In genomic region chr10:43075535-43076152, GRCm38 (mm10) we compare ENCODE assay signal across 13 mouse cellular contexts.
DNase-seq lines count a peak whose midpoint lies in the region; ATAC-seq lines count a peak whose summit lies in the region.
"Had no signal": no experiment of that assay in that cellular context is flagged by ENCODE, and none has a peak within 500 bp of the region (broad histone marks: within the 10 kb centered on the region; RNA-seq: fewer than 3 reads in every experiment).

No protein-coding gene starts in this region.

- 47% methylated on average over 13 of the region's 13 CpGs for WGBS in embryonic facial prominence, embryonic 13.5 days
- WGBS in embryonic facial prominence, embryonic 10.5 days = 83% methylated on average over 13 of the region's 13 CpGs
- WGBS in midbrain, embryonic 15.5 days = 56% methylated on average over 13 of the region's 13 CpGs
- WGBS in midbrain, embryonic 10.5 days = 83% methylated on average over 13 of the region's 13 CpGs

- no peak overlapping the region for H3K4me3 ChIP-seq in embryonic facial prominence, embryonic 13.5 days
- no peak overlapping the region for H3K4me3 ChIP-seq in embryonic facial prominence, embryonic 10.5 days
- H3K4me3 ChIP-seq in midbrain, embryonic 15.5 days = no peak overlapping the region
- H3K4me3 ChIP-seq in midbrain, embryonic 10.5 days = no peak overlapping the region
- H3K4me3 ChIP-seq: intestine, embryonic 15.5 days; limb, embryonic 12.5 days; neural tube, embryonic 12.5 days had no signal

- no peak overlapping the region for H3K27ac ChIP-seq in embryonic facial prominence, embryonic 13.5 days
- no peak overlapping the region for H3K27ac ChIP-seq in embryonic facial prominence, embryonic 10.5 days (replicated peaks)
- H3K27ac ChIP-seq in midbrain, embryonic 15.5 days = peak overlapping the region; percentile 13; the same call in 1 of the 2 replicates
- H3K27ac ChIP-seq in midbrain, embryonic 10.5 days (replicated peaks) = no peak overlapping the region
- H3K27ac ChIP-seq: intestine, embryonic 15.5 days; limb, embryonic 12.5 days; neural tube, embryonic 12.5 days had no signal

- no peak for DNase-seq in embryonic facial prominence, embryonic 10.5 days (ENCODE audit: low spot score)
- DNase-seq in midbrain, embryonic 10.5 days (ENCODE audit: low spot score) = no peak
- peak; percentile 36 to 48 for DNase-seq in layer of hippocampus, postnatal 10 days (ENCODE audit: low spot score in 2 of 2)
- peak; percentile 60 for DNase-seq in right cerebral cortex, postnatal 25 days
- DNase-seq in thymus, postnatal 36 days = no peak
- DNase-seq in kidney, postnatal 10 days = no peak
- DNase-seq: lung, postnatal 14 days had no signal

- no peaks in the 10 kb centered on the region for H3K27me3 ChIP-seq in embryonic facial prominence, embryonic 13.5 days
- no peaks in the 10 kb centered on the region for H3K27me3 ChIP-seq in embryonic facial prominence, embryonic 10.5 days (replicated peaks; ENCODE audit: low read depth, poor library complexity, severe bottlenecking)
- no peaks in the 10 kb centered on the region for H3K27me3 ChIP-seq in midbrain, embryonic 15.5 days (replicated peaks)
- no peaks in the 10 kb centered on the region for H3K27me3 ChIP-seq in midbrain, embryonic 10.5 days (ENCODE audit: low read depth, poor library complexity, severe bottlenecking)
- H3K27me3 ChIP-seq: intestine, embryonic 15.5 days; limb, embryonic 12.5 days; neural tube, embryonic 12.5 days; Patski had no signal

- ATAC-seq in embryonic facial prominence, embryonic 13.5 days (ENCODE audit: insufficient number of reproducible peaks, insufficient read depth, low FRiP score, low TSS enrichment, low read depth) = no peak
- peak; percentile 53; the same call in 1 of the 2 replicates for ATAC-seq in midbrain, embryonic 15.5 days (replicated peaks)
- ATAC-seq: intestine, embryonic 15.5 days; Patski had no signal

- peaks cover 25% of the 10 kb centered on the region for H3K4me1 ChIP-seq in embryonic facial prominence, embryonic 13.5 days
- peaks cover 14% of the 10 kb centered on the region for H3K4me1 ChIP-seq in embryonic facial prominence, embryonic 10.5 days
- H3K4me1 ChIP-seq in midbrain, embryonic 15.5 days = peaks cover 43% of the 10 kb centered on the region
- peaks cover 31% of the 10 kb centered on the region for H3K4me1 ChIP-seq in midbrain, embryonic 10.5 days

- H3K4me2 ChIP-seq in embryonic facial prominence, embryonic 13.5 days = peak overlapping the region; percentile 26
- no peak overlapping the region for H3K4me2 ChIP-seq in midbrain, embryonic 15.5 days
- H3K4me2 ChIP-seq: intestine, embryonic 15.5 days; limb, embryonic 12.5 days; neural tube, embryonic 12.5 days had no signal

- H3K36me3 ChIP-seq in embryonic facial prominence, embryonic 13.5 days = no peaks in the 10 kb centered on the region
- no peaks in the 10 kb centered on the region; the same call in 1 of the 2 replicates for H3K36me3 ChIP-seq in embryonic facial prominence, embryonic 10.5 days (replicated peaks)
- H3K36me3 ChIP-seq in midbrain, embryonic 15.5 days (replicated peaks) = no peaks in the 10 kb centered on the region
- H3K36me3 ChIP-seq in midbrain, embryonic 10.5 days = no peaks in the 10 kb centered on the region
- H3K36me3 ChIP-seq: intestine, embryonic 15.5 days; limb, embryonic 12.5 days; neural tube, embryonic 12.5 days had no signal

- no peak overlapping the region for H3K9ac ChIP-seq in embryonic facial prominence, embryonic 13.5 days
- no peak overlapping the region for H3K9ac ChIP-seq in midbrain, embryonic 15.5 days
- H3K9ac ChIP-seq: intestine, embryonic 15.5 days; limb, embryonic 12.5 days; neural tube, embryonic 12.5 days had no signal

- H3K9me3 ChIP-seq in embryonic facial prominence, embryonic 13.5 days = no peaks in the 10 kb centered on the region
- no peaks in the 10 kb centered on the region for H3K9me3 ChIP-seq in embryonic facial prominence, embryonic 10.5 days
- H3K9me3 ChIP-seq in midbrain, embryonic 15.5 days = no peaks in the 10 kb centered on the region
- no peaks in the 10 kb centered on the region for H3K9me3 ChIP-seq in midbrain, embryonic 10.5 days (replicated peaks)
- H3K9me3 ChIP-seq: intestine, embryonic 15.5 days; limb, embryonic 12.5 days; neural tube, embryonic 12.5 days had no signal

Comparison
In these comparisons a context has a peak if more than half of its experiments do, and no peak if none do; other contexts are left out.
1. DNase-seq: peak in layer of hippocampus, postnatal 10 days (2 of 2) and right cerebral cortex, postnatal 25 days (single experiment); none in embryonic facial prominence, embryonic 10.5 days (single experiment), midbrain, embryonic 10.5 days (single experiment), thymus, postnatal 36 days (0 of 2) and kidney, postnatal 10 days (single experiment).